Mouse (Mus musculus) CH12.LX (cell line): ENCODE measurements around the gene Zfp53. TPM values are rescaled to one million over a fixed set of nuclear protein-coding genes. Genes with fewer than 3 reads are reported as not detected.

Experiments
- DNase-seq: peaks from one replicate; pipeline ENCODE4 v3.0.0-alpha.2; 2013; ENCODE audit errors: extremely low read depth
- H3K27ac ChIP-seq: 2 replicates; pipeline ENCODE4 v1.5.1; 2012; ENCODE audit warnings: low read depth, mild to moderate bottlenecking, control low read depth, moderate library complexity; ENCODE audit not compliant: insufficient read depth
- H3K27me3 ChIP-seq: replicated peaks from 2 replicates; pipeline ENCODE3; 2012; ENCODE audit warnings: inconsistent platforms
- H3K36me3 ChIP-seq, 2 experiments: replicated peaks in 1 of 2; 2 replicates each; pipeline versions ENCODE3 to v1.6.1; 2012; ENCODE audit warnings: inconsistent platforms in 1 of 2, low read length in 1 of 2, mild to moderate bottlenecking in 1 of 2, mixed read lengths in 1 of 2, moderate library complexity in 1 of 2; ENCODE audit not compliant: control insufficient read depth in 1 of 2, insufficient read depth in 1 of 2
- H3K4me1 ChIP-seq, 2 experiments: 2 replicates each; pipeline ENCODE4 v1.6.1; 2012; ENCODE audit warnings: inconsistent platforms in 1 of 2, moderate library complexity in 1 of 2; ENCODE audit not compliant: insufficient read depth in 2 of 2, control insufficient read depth in 1 of 2
- H3K4me2 ChIP-seq: 2 replicates; pipeline ENCODE4 v1.6.1; 2012; ENCODE audit warnings: low read depth, mild to moderate bottlenecking, control low read depth; ENCODE audit not compliant: poor library complexity, insufficient read depth, severe bottlenecking
- H3K4me3 ChIP-seq, 3 experiments: fragments of 150-350 bp in 1 of 3; sonication (generic) in 1 of 3; replicated peaks in 1 of 3; 2 replicates each; pipeline versions ENCODE3 to v1.5.1; 2011 to 2012; ENCODE audit warnings: low read depth in 2 of 3, low read length in 2 of 3, mild to moderate bottlenecking in 2 of 3, moderate library complexity in 2 of 3, control low read depth in 1 of 3, improper control_type of control experiment in 1 of 3, inconsistent platforms in 1 of 3, mixed read lengths in 1 of 3; ENCODE audit not compliant: poor library complexity in 1 of 3
- H3K79me2 ChIP-seq: replicated peaks from 2 replicates; pipeline ENCODE4 v1.6.1; 2012; ENCODE audit warnings: mild to moderate bottlenecking, moderate library complexity; ENCODE audit not compliant: control insufficient read depth, poor library complexity, insufficient read depth, severe bottlenecking; ENCODE audit errors: extremely low read depth
- H3K9ac ChIP-seq: 2 replicates; pipeline ENCODE4 v1.6.1; 2012; ENCODE audit warnings: low read depth, mild to moderate bottlenecking, control low read depth, moderate library complexity; ENCODE audit not compliant: insufficient read depth
- H3K9me3 ChIP-seq: replicated peaks from 2 replicates; pipeline ENCODE3; 2012; ENCODE audit warnings: low read length, inconsistent platforms, mixed read lengths
- BHLHE40 ChIP-seq: IDR thresholded peaks from 2 replicates; pipeline ENCODE4 v1.6.1; 2011; ENCODE audit warnings: mild to moderate bottlenecking, low read depth, low read length, improper control_type of control experiment
- CHD2 ChIP-seq: IDR thresholded peaks from 2 replicates; pipeline ENCODE4 v1.6.1; 2011; ENCODE audit warnings: low read length, improper control_type of control experiment
- ELF1 ChIP-seq: IDR thresholded peaks from 2 replicates; pipeline ENCODE4 v1.6.1; 2014; ENCODE audit warnings: low read depth, mild to moderate bottlenecking, inconsistent platforms, low read length, improper control_type of control experiment
- EP300 ChIP-seq: IDR thresholded peaks from 2 replicates; pipeline ENCODE4 v1.6.1; 2011; ENCODE audit warnings: low read length, improper control_type of control experiment
- HCFC1 ChIP-seq: IDR thresholded peaks from 2 replicates; pipeline ENCODE4 v1.6.1; 2012; ENCODE audit warnings: low read depth, mild to moderate bottlenecking, inconsistent platforms, low read length, improper control_type of control experiment
- JUN ChIP-seq: IDR thresholded peaks from 2 replicates; pipeline ENCODE4 v1.6.1; 2011; ENCODE audit warnings: low read depth, mild to moderate bottlenecking, low read length, improper control_type of control experiment, moderate library complexity; ENCODE audit not compliant: insufficient read depth
- JUND ChIP-seq: conservative IDR thresholded peaks from 2 replicates; pipeline ENCODE4 v1.6.1; 2011; ENCODE audit warnings: low read depth, low read length, improper control_type of control experiment
- KAT2A ChIP-seq: IDR thresholded peaks from 2 replicates; pipeline ENCODE4 v1.6.1; 2012; ENCODE audit warnings: low read length, improper control_type of control experiment, inconsistent platforms; ENCODE audit not compliant: insufficient replicate concordance
- MEF2A ChIP-seq: IDR thresholded peaks from 2 replicates; pipeline ENCODE4 v1.6.1; 2014; ENCODE audit warnings: low read depth, mild to moderate bottlenecking, inconsistent platforms, low read length, improper control_type of control experiment, borderline replicate concordance
- MXI1 ChIP-seq: IDR thresholded peaks from 2 replicates; pipeline ENCODE4 v1.6.1; 2011; ENCODE audit warnings: mild to moderate bottlenecking, low read depth, low read length, improper control_type of control experiment
- MYC ChIP-seq: IDR thresholded peaks from 2 replicates; pipeline ENCODE4 v1.6.1; 2011; ENCODE audit warnings: low read depth, mild to moderate bottlenecking, improper control_type of control experiment, low read length
- NELFE ChIP-seq: IDR thresholded peaks from 2 replicates; pipeline ENCODE4 v1.6.1; 2011; ENCODE audit warnings: low read depth, low read length, improper control_type of control experiment
- NRF1 ChIP-seq: IDR thresholded peaks from 2 replicates; pipeline ENCODE4 v1.6.1; 2014; ENCODE audit warnings: low read depth, mild to moderate bottlenecking, inconsistent platforms, low read length, improper control_type of control experiment, moderate library complexity
- PAX5 ChIP-seq: IDR thresholded peaks from 2 replicates; pipeline ENCODE4 v1.6.1; 2012; ENCODE audit warnings: low read length, inconsistent platforms, mixed read lengths
- SIN3A ChIP-seq: IDR thresholded peaks from 2 replicates; pipeline ENCODE4 v1.6.1; 2012; ENCODE audit warnings: low read length, improper control_type of control experiment, inconsistent platforms
- SMC3 ChIP-seq: IDR thresholded peaks from 2 replicates; pipeline ENCODE4 v1.6.1; 2011; ENCODE audit warnings: low read depth, low read length, improper control_type of control experiment
- TBP ChIP-seq: conservative IDR thresholded peaks from 2 replicates; pipeline ENCODE4 v1.6.1; 2011; ENCODE audit warnings: low read depth, low read length, improper control_type of control experiment
- TCF12 ChIP-seq: IDR thresholded peaks from 2 replicates; pipeline ENCODE4 v1.6.1; 2014; ENCODE audit warnings: low read depth, mild to moderate bottlenecking, inconsistent platforms, low read length, improper control_type of control experiment
- UBTF ChIP-seq: IDR thresholded peaks from 2 replicates; pipeline ENCODE4 v1.6.1; 2012; ENCODE audit warnings: low read depth, mild to moderate bottlenecking, inconsistent platforms, low read length, improper control_type of control experiment, moderate library complexity
- USF1 ChIP-seq: IDR thresholded peaks from 2 replicates; pipeline ENCODE4 v1.6.1; 2014; ENCODE audit warnings: low read depth, mild to moderate bottlenecking, inconsistent platforms, low read length, improper control_type of control experiment
- USF2 ChIP-seq: conservative IDR thresholded peaks from 2 replicates; pipeline ENCODE4 v1.6.1; 2011; ENCODE audit warnings: low read depth, low read length, improper control_type of control experiment
- dilution Hi-C: fragments of 300-500 bp; cut with MboI; formaldehyde crosslinking; loops from 2 replicates; pipeline ENCODE4 v1.14.3; 2020; ENCODE audit warnings: low sequenced_read_pairs; ENCODE audit not compliant: extremely low pct_unique_long_range_greater_than_20kb, extremely low pct_ligation_motif_present
- in situ Hi-C: fragments of 300-500 bp; cut with MboI; formaldehyde crosslinking; loops from 3 replicates; pipeline ENCODE4 v1.14.3; 2019; ENCODE audit warnings: low sequenced_read_pairs, low pct_ligation_motif_present, low pct_unique_long_range_greater_than_20kb, mixed read lengths
- polyA plus RNA-seq: library from polyadenylated mRNA; unstranded; fragments of >175 nt; gene quantifications from 2 replicates; pipeline ENCODE4 v1.2.1, GENCODE M21; 2012; ENCODE audit warnings: low read depth; ENCODE audit not compliant: insufficient read length
- total RNA-seq, 2 experiments: library from RNA; depleted of rRNA; stranded (reverse); fragments of 300-350 nt in 1 of 2; fragments of >200 nt in 1 of 2; gene quantifications; 2 replicates each; pipeline ENCODE4 v1.2.3; 2012 to 2014

Gene Zfp53
- total and polyA plus RNA-seq, 3 experiments, result 2.4 to 8.4 (median 4.7) TPM

- in situ Hi-C loops, result no loop called here
- H3K4me3 ChIP-seq, result no peak overlapping the region
- H3K4me1 ChIP-seq, result peaks cover 4 to 13% of the 10 kb centered on the region in 2 experiments; a peak in 3 of 4 replicates
- no peaks in the 10 kb centered on the region for H3K27me3 ChIP-seq
- no peaks in the 10 kb centered on the region for H3K36me3 ChIP-seq
- no peak overlapping the region for H3K9ac ChIP-seq
- H3K27ac ChIP-seq, result no peak overlapping the region
- no peaks in the 10 kb centered on the region for H3K79me2 ChIP-seq
- H3K9me3 ChIP-seq, result no peaks in the 10 kb centered on the region
- DNase-seq, result no peak
- dilution Hi-C loops, result no loop called here
- H3K4me2 ChIP-seq, result no peak overlapping the region
- no peak for TF ChIP-seq CHD2
- TF ChIP-seq KAT2A, result no peak
- TF ChIP-seq SIN3A, result no peak
- TF ChIP-seq PAX5, result no peak
- TF ChIP-seq TBP, result no peak
- no peak for TF ChIP-seq UBTF
- no peak for TF ChIP-seq TCF12
- TF ChIP-seq NRF1, result no peak
- no peak for TF ChIP-seq HCFC1
- no peak for TF ChIP-seq MEF2A
- no peak for TF ChIP-seq ELF1
- no peak for TF ChIP-seq USF2
- TF ChIP-seq MYC, result no peak
- TF ChIP-seq JUN, result no peak
- no peak for TF ChIP-seq EP300
- no peak for TF ChIP-seq MXI1
- no peak for TF ChIP-seq SMC3
- TF ChIP-seq NELFE, result no peak
- no peak for TF ChIP-seq JUND
These were observed 42.0 kb downstream of the Zfp53 start for GRCm38 (mm10) chr17:21530645-21531330.

DNA sequence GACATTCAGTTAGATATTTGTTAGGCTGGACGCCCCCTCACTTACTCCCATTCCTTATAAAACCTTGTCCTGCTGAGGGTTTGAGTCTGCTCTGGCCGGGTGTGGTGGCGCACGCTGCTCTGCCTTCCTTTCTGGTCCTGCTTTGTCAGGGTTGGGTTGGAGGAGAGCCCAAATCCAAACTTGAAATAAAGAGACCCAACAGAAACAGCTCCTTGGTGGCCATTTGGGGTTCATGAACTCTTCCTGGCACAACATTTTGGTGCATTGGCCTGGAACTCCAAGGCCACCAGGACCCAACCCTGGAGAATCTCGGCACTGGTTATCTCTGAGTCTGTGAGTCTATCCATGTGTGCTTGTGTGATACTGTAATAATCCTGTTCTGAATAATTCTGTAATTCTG is 42.8 kb downstream of the Zfp53 start:
- Histone ChIP-seq H3K4me1 (peaks cover 4 to 13% of the 10 kb centered on the region in 2 experiments; a peak in 3 of 4 replicates), H3K79me2 (peaks cover 1% of the 10 kb centered on the region; the same call in 1 of the 2 replicates), H3K9me3 (no peaks in the 10 kb centered on the region), H3K4me2 (no peak overlapping the region), H3K36me3 (no peaks in the 10 kb centered on the region), H3K9ac (no peak overlapping the region), H3K27ac (no peak overlapping the region), H3K27me3 (no peaks in the 10 kb centered on the region), H3K4me3 (no peak overlapping the region)
- TF ChIP-seq HCFC1 (no peak), BHLHE40 (no peak), USF1 (no peak)
- dilution Hi-C loops (no loop called here), in situ Hi-C loops (no loop called here)
- DNase-seq, result no peak
